Mouse (Mus musculus) brain, embryonic 18.5 days (tissue): ENCODE measurements around the gene Adh7.

Source experiments
- DNase-seq: peaks from one replicate; pipeline ENCODE4 v3.0.0-alpha.2; 2012; ENCODE audit warnings: low read depth, low spot score

The Adh7 gene

GRCm38 (mm10) chr3:138224363-138224954, 6.9 kb downstream of the Adh7 start:
- DNase-seq = no peak

GRCm38 (mm10) chr3:138225331-138225730, 7.8 kb downstream of the Adh7 start:
- no peak for DNase-seq

- DNase-seq = no peak
These were observed 8.3 kb downstream of the Adh7 start for GRCm38 (mm10) chr3:138225853-138226252.

- DNase-seq = no peak
These were observed 8.9 kb downstream of the Adh7 start for GRCm38 (mm10) chr3:138226476-138226875.

- no peak for DNase-seq
These were observed 9.5 kb downstream of the Adh7 start for GRCm38 (mm10) chr3:138227082-138227481.

GRCm38 (mm10) chr3:138227782-138228181, 10.2 kb downstream of the Adh7 start:
- DNase-seq = no peak

GRCm38 (mm10) chr3:138229448-138229847, 11.9 kb downstream of the Adh7 start:
- DNase-seq = no peak

GRCm38 (mm10) chr3:138230266-138230665, 12.7 kb downstream of the Adh7 start:
- DNase-seq = no peak

- DNase-seq = no peak
These were observed 14.0 kb downstream of the Adh7 start for GRCm38 (mm10) chr3:138231531-138231930.

GRCm38 (mm10) chr3:138236546-138237163, 19.1 kb downstream of the Adh7 start:
- DNase-seq = no peak

- no peak for DNase-seq
These were observed 20.5 kb downstream of the Adh7 start for GRCm38 (mm10) chr3:138238046-138238445.

GRCm38 (mm10) chr3:138239461-138239860, 21.9 kb downstream of the Adh7 start:
- DNase-seq = no peak

GRCm38 (mm10) chr3:138240411-138240810, 22.9 kb downstream of the Adh7 start:
- no peak for DNase-seq

- DNase-seq = no peak
These were observed 23.4 kb downstream of the Adh7 start for GRCm38 (mm10) chr3:138240942-138241341.

GRCm38 (mm10) chr3:138241371-138241770, 23.8 kb downstream of the Adh7 start:
- DNase-seq = no peak

GRCm38 (mm10) chr3:138242021-138242726, 24.6 kb downstream of the Adh7 start:
- DNase-seq = no peak

GRCm38 (mm10) chr3:138242933-138243332, 25.4 kb downstream of the Adh7 start:
- DNase-seq = no peak

GRCm38 (mm10) chr3:138244338-138244874, 26.8 kb downstream of the Adh7 start:
- DNase-seq = no peak

GRCm38 (mm10) chr3:138246511-138247020, 29.0 kb downstream of the Adh7 start:
- DNase-seq = no peak

- no peak for DNase-seq
These were observed 29.7 kb downstream of the Adh7 start for GRCm38 (mm10) chr3:138247241-138247640.

- no peak for DNase-seq
These were observed 30.5 kb downstream of the Adh7 start for GRCm38 (mm10) chr3:138248011-138248410.

GRCm38 (mm10) chr3:138248746-138249145, 31.2 kb downstream of the Adh7 start:
- no peak for DNase-seq
